Mouse (Mus musculus) liver (tissue): ENCODE measurements around the gene Hmga2.

Experiments
- DNase-seq: peaks from one replicate; pipeline ENCODE4 v3.0.0-alpha.2; 2020; ENCODE audit warnings: mixed read lengths

The Hmga2 gene

DNA sequence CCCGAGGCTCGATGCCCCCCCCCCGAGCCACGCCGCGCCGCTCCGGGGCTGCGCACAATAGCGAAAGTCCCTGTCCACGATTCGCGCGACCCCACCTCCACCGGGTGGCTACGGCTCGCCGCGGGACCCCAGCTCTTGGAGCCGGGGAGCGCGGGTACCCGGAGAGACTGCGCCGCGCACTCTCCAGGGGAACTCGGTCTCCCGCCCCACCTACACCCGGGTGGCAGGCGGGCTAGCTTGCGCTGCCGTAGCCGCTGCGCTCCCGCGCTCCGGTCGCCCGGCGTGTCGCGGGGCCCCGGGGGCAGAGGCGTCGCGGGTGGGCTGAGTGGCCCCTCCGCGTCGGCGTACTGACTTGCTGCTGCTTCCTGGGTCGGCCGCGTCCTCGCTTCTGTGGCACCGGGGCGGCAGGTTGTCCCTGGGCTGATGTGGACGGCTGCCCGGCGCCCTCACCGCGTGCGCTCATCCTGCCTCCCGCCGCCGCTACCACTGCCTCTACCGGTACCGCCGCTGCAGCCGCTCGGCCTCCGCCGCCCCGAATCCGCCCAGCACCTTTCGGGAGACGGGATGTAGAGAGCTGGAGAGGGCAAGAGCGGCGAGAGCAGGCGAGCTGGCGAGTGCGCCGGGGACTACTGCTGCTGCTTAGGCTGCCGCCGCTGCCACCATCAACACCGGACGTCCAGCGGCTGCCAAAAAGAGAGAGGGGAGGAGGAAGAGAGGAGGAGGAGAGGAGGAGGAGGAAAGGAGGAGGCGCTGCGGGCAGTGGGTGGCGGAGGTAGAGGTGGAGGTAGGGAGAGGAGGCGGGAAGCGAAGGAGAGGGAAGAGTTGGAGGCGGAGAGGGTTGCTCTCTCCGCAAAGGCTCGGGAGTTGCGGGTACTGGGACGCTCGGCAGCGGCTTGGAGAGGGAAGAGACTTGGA, at the start of gene Hmga2:
TSS of gene Hmga2 (minus strand) at position 869 of the 915 bp plus-strand sequence.
- peak; percentile 62 for DNase-seq

DNA sequence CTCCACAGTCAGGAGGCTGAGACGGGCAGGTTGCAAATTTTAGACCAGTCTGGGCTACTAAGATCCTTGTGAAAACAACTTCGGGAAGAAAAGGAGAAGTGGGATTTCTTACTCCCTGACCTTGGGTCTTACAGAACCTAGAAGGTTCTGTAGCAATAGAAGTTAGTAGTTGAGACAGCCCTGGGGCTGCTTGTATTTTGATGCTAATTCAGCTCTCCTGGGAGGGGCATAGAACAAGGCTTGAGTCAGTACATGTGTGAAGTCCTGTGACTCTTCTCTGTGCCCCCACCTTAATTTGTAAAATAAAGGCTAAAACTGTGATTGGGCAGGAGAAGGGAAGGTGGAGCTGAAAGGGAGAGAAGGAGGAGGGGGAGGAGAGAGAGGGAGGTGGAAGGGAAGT, 46.7 kb upstream of the Hmga2 start:
- no peak for DNase-seq

DNA sequence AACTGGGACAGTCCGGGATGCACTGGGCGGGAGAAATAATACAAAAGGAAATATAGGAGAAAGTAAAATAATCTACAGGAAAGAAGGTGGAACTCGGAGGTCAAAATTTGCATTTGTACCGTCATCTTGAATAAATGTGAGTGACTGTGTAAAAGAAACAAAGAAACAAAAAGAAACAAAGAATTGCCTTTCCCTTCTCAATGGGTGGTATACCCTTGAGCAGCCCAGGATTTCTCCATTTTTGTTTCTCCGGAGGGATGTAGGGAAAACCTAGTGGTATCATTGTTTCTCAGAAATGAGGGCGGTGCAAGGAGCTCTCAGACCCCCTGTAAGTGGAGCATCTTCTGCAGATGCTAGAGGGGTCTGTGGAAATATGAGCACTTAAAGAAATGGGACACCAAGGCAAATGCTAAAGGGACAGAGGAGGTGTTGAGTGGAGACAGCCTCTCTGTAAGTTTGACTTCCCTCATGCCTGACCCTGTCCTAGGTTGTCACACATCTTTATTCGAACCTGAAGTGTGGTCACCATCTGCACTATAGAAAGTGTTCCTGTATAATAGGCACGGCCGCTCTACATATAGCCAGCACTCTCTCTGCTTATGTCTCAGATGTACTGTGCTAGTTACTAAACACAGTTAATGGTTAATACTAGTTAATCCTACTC, 45.8 kb upstream of the Hmga2 start:
- no peak for DNase-seq

- DNase-seq, result no peak
These were observed 40.0 kb upstream of the Hmga2 start for GRCm38 (mm10) chr10:120516311-120516710.

- DNase-seq, result no peak
These were observed 37.5 kb upstream of the Hmga2 start for GRCm38 (mm10) chr10:120513721-120514120.

GRCm38 (mm10) chr10:120512946-120513345, 36.7 kb upstream of the Hmga2 start:
- DNase-seq, result no peak

DNA sequence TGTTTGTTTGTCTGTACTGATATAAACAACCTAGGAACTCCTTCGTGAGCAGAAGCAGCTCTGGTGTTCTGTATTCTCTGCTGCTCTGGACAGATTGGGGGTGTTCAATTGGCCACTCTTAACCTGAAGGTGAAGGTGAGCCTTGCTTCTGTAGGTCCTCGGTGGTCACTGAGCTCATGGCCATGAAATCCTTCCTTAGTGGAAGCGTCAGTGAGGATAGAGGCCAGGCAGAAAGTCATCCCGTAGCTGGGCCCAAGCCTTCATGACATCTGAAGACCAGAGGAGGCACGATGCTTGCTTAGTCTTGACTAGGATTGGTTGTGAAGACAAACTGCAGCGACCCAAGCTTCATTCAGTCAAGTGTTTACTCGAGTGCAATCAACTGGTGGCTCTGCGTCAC, 35.9 kb upstream of the Hmga2 start:
- no peak for DNase-seq

DNA sequence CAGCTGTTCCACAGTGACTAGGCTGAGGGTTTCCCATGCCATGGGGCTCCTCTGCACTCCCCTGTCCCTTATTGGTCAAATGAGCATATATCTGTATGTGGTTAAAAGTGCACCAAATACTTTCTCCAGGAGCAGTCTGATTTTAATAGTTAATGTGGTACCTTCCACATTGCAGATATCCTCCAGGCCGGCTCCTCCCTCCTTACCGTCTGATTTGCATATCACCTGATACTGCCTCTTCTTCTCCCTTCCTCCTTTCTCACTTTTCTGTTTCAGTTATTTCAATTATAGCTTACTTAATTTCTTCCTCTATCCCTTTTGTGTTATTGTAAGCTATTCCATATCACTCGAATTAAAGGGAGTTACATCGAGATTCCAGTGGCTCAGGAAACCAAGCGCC, 27.7 kb upstream of the Hmga2 start:
- no peak for DNase-seq

DNA sequence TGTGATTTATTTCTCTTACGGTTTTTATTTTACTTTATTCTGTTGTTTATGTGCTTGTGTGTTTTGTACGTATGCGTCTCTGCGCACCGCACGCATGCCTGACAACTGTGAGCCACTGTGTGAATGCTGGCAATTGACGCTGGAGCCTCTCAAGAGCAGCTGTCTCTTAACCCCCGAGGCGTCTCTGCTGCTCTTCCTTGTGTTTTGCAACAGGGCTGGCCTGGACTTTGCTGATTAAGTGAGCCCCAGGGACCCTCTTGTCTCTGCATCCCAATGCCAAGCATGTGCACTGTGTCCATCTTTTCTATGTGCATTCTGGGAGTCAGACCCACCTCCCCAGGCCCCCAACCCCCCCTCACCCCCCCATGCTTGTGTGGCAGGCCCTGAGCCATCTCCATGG, 24.5 kb upstream of the Hmga2 start:
- no peak for DNase-seq

DNA sequence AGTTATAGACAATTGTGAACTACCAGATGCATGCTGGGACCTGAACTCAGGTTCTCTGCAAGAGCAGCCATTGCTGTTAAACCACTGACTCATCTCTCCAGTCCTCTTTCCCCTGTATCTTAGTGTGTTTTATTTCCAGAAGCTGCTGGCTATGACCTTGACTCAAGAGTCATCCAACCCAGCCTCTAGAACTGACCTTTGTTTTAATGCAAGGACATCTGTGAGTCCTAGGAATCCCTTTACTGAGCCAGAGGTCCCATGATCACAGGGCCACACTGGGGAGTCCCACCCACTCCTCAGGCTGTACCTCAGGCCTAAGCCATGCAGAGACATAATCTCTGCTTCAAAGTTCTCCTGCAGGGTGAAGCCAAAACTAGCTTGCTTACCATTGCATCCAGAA, 21.8 kb upstream of the Hmga2 start:
- DNase-seq, result no peak

- DNase-seq, result no peak
These were observed 18.4 kb upstream of the Hmga2 start for GRCm38 (mm10) chr10:120494653-120495052.

DNA sequence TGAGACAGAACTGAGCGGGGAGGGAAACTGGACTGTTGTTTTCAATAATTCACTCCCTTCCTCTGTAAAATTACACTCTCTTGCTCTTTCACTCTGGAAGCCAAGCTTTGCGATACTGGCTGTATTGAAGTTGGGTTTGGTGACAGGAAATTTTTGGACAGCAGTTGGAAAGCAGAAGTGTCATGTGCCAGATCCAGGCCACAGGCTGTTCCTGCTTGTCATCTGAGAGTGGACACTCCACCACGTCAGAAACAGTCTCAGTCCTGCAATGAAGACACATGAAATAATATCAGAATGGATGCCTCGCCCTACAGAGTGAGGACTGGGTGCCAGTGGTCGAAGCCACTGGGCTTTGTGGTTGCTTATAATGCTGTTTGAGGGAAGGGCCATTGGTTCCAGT, 15.2 kb upstream of the Hmga2 start:
- DNase-seq, result no peak

GRCm38 (mm10) chr10:120489611-120490010, 13.3 kb upstream of the Hmga2 start:
- no peak for DNase-seq

DNA sequence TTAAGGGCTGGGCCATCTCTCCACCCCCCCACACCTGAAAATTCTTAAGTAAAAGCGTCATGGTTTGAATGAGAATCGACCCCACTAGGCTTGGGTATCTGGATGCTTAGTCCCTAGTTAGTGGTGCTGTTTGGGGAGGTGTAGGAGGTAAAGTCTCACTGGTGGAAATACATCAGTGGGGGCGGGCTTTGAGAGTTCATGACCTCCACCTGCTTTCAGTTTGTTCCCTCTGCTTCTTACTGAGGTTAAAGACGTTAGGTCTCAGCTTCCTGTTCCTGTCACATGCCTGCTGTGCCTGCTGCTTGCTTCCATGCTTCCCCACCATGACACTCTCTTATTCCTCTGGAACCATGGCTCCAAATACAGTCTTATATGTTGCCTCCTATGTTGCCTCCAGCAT, 12.3 kb upstream of the Hmga2 start:
- no peak for DNase-seq

DNA sequence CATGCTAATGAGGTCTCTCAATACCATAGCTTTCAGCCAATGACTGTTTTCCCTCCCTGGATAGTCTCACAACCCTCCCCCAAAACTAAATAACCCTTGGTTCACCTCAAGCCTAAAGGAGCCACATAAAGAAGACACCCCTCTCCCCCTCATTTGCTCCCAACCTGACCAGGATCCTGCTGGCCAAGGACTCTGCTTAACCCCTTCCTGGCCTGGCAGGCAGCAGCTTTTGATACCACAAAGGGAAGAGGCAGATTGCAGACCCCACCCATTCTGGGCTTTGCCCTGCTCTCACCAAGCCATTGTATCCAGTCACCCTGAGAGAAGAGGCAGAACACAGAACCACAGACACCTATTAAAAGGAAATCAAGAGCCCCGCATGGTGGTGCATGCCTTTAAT, 11.6 kb upstream of the Hmga2 start:
- DNase-seq, result no peak

DNA sequence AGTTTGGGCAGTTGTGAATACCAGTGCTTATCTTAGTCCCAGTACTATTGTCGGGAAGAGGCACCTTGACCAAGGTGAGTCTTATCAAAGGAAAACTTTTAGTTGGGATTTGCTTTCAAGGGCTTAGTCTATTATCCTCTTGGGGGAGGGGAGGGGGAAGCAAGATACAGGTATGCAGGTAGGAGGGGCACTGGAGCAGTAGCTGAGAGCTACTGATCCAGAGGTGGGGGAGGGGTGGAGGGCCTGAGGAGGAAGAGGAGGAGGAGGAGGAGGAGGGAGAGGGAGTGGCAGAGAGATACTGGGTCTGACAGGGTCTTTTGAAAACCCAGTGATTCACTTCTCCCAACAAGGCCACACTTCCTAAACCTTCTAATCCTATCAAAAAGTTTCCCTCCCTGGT, 9.2 kb upstream of the Hmga2 start:
- DNase-seq, result no peak

- no peak for DNase-seq
These were observed 7.9 kb upstream of the Hmga2 start for GRCm38 (mm10) chr10:120484144-120484543.

DNA sequence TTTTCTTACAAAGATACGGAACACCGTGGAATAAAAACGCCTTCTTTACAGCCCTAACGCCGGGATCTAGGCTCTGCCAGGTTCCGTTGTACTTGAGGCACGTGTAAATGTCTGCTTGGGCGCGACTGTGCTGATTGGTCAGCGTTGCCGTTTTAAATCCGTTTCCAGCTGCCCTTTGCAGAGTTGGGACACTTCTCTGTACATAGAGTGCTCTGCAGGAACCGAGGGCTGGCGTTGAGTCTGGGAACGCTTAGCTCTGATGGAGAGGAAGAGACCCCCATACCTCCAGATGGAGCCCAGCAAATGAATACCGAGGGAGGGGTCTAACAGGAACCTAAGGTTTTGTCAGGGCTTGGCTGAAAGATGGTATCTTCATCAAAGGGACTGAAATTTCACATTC, 1.9 kb upstream of the Hmga2 start:
- peak; percentile 35 for DNase-seq

DNA sequence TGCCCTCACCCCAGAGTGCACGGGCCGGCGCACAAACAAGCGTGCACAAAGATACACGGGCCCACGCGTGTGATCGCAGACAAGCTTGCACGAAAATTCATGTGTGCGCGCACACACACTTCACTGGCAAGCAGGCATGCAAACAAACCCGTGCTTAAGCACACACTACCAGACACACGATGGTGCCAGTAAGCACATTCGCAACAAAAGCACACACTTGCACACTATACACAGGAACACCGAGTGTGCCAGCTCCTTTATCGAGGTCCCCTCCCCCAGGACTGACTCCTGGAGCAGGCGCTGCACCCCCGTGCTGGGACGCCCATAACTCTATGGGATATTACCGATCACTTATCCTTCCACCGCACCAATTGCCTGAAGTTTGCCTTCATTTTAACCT, 1.2 kb upstream of the Hmga2 start:
- peak; percentile 6 for DNase-seq

- peak; percentile 53 for DNase-seq
These were observed 457 bp upstream of the Hmga2 start for GRCm38 (mm10) chr10:120476516-120477336.

DNA sequence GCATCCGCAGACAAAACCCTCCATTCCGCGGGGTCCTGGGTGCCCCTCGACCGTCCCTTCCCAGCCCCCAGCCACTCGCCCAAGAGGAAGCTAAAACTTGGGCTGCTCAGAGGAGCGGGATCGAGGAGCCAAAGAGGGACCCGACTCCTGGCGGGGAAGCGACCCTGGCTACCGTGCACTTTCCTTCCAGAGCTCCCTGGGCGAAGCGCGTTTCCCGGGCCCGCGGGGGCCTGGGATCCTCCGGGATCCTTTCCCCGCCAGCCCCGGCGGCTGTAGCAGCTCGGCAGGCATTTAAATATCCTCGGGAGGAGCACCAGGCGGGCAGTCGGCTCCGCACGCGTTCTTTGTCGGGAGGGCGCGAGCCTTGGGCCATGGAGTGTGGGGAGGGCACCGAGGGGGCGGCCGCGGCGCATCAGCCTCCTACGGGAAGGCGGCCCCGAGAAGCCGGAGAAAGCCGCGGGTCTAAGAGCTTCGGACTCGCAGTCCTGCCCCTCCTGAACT, 1.2 kb downstream of the Hmga2 start:
- DNase-seq, result peak; percentile 14

GRCm38 (mm10) chr10:120474301-120474700, 2.0 kb downstream of the Hmga2 start:
- no peak for DNase-seq

DNA sequence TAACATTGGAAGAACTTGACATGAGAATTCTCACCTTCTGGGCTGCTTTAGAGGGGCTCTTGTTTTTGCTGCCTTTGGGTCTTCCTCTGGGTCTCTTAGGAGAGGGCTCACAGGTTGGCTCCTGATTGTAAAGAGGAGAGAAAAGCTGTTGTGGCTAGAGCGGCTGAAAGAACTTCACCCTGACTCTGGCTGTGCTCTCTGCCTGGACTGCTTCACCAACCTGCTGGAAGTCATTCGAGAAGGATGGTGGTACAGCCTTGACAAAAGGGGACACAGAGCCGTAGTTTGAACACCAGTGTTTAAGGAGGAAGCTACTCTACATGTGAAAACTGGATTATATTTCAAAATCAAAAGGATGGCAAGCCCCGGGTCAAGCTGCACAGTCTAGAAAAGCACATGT, 3.1 kb downstream of the Hmga2 start:
- no peak for DNase-seq
